Mouse (Mus musculus): Measurements from ENCODE around the gene Pld6. TPM values are rescaled to one million over a fixed set of nuclear protein-coding genes. Genes with fewer than 3 reads are reported as not detected.

Pld6 gene
- polyA plus RNA-seq, 1 experiment, result 0.69 TPM

- Histone ChIP-seq H3K36me3 (ENCODE audit: control insufficient read depth, insufficient read depth, low read length) (no peaks in the 10 kb centered on the region), H3K4me3 (ENCODE audit: extremely low read depth, insufficient read depth, insufficient read length) (no peak overlapping the region), H3K4me1 (ENCODE audit: control insufficient read depth, insufficient read depth, insufficient read length) (peaks cover 7% of the 10 kb centered on the region; the same call in 1 of the 2 replicates), H3K27me3 (ENCODE audit: control insufficient read depth, insufficient read depth, low read length) (peaks cover 7% of the 10 kb centered on the region), H3K27ac (ENCODE audit: insufficient read depth, low read length) (no peak overlapping the region)
- 64% methylated on average over 15 of the region's 15 CpGs for WGBS
- DNase-seq (ENCODE audit: low read depth in 1 of 2, low spot score in 2 of 2), result no peak
- no peak for TF ChIP-seq POLR2A (IDR thresholded peaks at IDR 0.05; ENCODE audit: low read depth, low read length)
- no peak for TF ChIP-seq CTCF (IDR thresholded peaks at IDR 0.05; ENCODE audit: extremely low read depth, insufficient read depth, insufficient read length, insufficient replicate concordance)
Measured at GRCm38 (mm10) chr11:59786444-59787198, 824 bp downstream of the Pld6 start.

GRCm38 (mm10) chr11:59783591-59783990 is 3.9 kb downstream of the Pld6 start:
- peaks cover 7% of the 10 kb centered on the region for H3K27me3 ChIP-seq (ENCODE audit: control insufficient read depth, insufficient read depth, low read length)
- no peaks in the 10 kb centered on the region for H3K36me3 ChIP-seq (ENCODE audit: control insufficient read depth, insufficient read depth, low read length)
- TF ChIP-seq POLR2A (IDR thresholded peaks at IDR 0.05; ENCODE audit: low read depth, low read length) (no peak), CTCF (IDR thresholded peaks at IDR 0.05; ENCODE audit: extremely low read depth, insufficient read depth, insufficient read length, insufficient replicate concordance) (no peak)
- peaks cover 7% of the 10 kb centered on the region; the same call in 1 of the 2 replicates for H3K4me1 ChIP-seq (ENCODE audit: control insufficient read depth, insufficient read depth, insufficient read length)
- H3K4me3 ChIP-seq (ENCODE audit: extremely low read depth, insufficient read depth, insufficient read length), result no peak overlapping the region
- H3K27ac ChIP-seq (ENCODE audit: insufficient read depth, low read length), result no peak overlapping the region
- no peak for DNase-seq (ENCODE audit: low read depth in 1 of 2, low spot score in 2 of 2)
- WGBS, result 90% methylated on average over 6 of the region's 6 CpGs

- TF ChIP-seq POLR2A (IDR thresholded peaks at IDR 0.05; ENCODE audit: low read depth, low read length) (no peak), CTCF (IDR thresholded peaks at IDR 0.05; ENCODE audit: extremely low read depth, insufficient read depth, insufficient read length, insufficient replicate concordance) (no peak)
- Histone ChIP-seq H3K36me3 (ENCODE audit: control insufficient read depth, insufficient read depth, low read length) (peaks cover under 1% of the 10 kb centered on the region; the same call in 1 of the 2 replicates), H3K27ac (ENCODE audit: insufficient read depth, low read length) (no peak overlapping the region), H3K27me3 (ENCODE audit: control insufficient read depth, insufficient read depth, low read length) (peaks cover 3% of the 10 kb centered on the region), H3K4me3 (ENCODE audit: extremely low read depth, insufficient read depth, insufficient read length) (no peak overlapping the region), H3K4me1 (ENCODE audit: control insufficient read depth, insufficient read depth, insufficient read length) (peaks cover 2% of the 10 kb centered on the region; the same call in 1 of the 2 replicates)
- 82% methylated on average over 7 of the region's 7 CpGs for WGBS
- DNase-seq (ENCODE audit: low read depth in 1 of 2, low spot score in 2 of 2), result no peak
Measured at GRCm38 (mm10) chr11:59782091-59782590, 5.3 kb downstream of the Pld6 start.

GRCm38 (mm10) chr11:59780241-59780640 is 7.2 kb downstream of the Pld6 start:
- TF ChIP-seq CTCF (IDR thresholded peaks at IDR 0.05; ENCODE audit: extremely low read depth, insufficient read depth, insufficient read length, insufficient replicate concordance) (no peak), POLR2A (IDR thresholded peaks at IDR 0.05; ENCODE audit: low read depth, low read length) (no peak)
- no peak overlapping the region for H3K27ac ChIP-seq (ENCODE audit: insufficient read depth, low read length)
- WGBS, result 89% methylated on average over 4 of the region's 4 CpGs
- no peak overlapping the region for H3K4me3 ChIP-seq (ENCODE audit: extremely low read depth, insufficient read depth, insufficient read length)
- H3K4me1 ChIP-seq (ENCODE audit: control insufficient read depth, insufficient read depth, insufficient read length), result no peaks in the 10 kb centered on the region
- no peak for DNase-seq (ENCODE audit: low read depth in 1 of 2, low spot score in 2 of 2)
- peaks cover 6% of the 10 kb centered on the region for H3K36me3 ChIP-seq (ENCODE audit: control insufficient read depth, insufficient read depth, low read length)
- H3K27me3 ChIP-seq (ENCODE audit: control insufficient read depth, insufficient read depth, low read length), result no peaks in the 10 kb centered on the region

- H3K27ac ChIP-seq (ENCODE audit: insufficient read depth, low read length), result no peak overlapping the region
- H3K4me1 ChIP-seq (ENCODE audit: control insufficient read depth, insufficient read depth, insufficient read length), result no peaks in the 10 kb centered on the region
- no peaks in the 10 kb centered on the region for H3K27me3 ChIP-seq (ENCODE audit: control insufficient read depth, insufficient read depth, low read length)
- H3K4me3 ChIP-seq (ENCODE audit: extremely low read depth, insufficient read depth, insufficient read length), result no peak overlapping the region
- no peak for DNase-seq (ENCODE audit: low read depth in 1 of 2, low spot score in 2 of 2)
- WGBS, result 88% methylated on average over 4 of the region's 4 CpGs
- TF ChIP-seq POLR2A (IDR thresholded peaks at IDR 0.05; ENCODE audit: low read depth, low read length), result no peak
- no peak for TF ChIP-seq CTCF (IDR thresholded peaks at IDR 0.05; ENCODE audit: extremely low read depth, insufficient read depth, insufficient read length, insufficient replicate concordance)
- H3K36me3 ChIP-seq (ENCODE audit: control insufficient read depth, insufficient read depth, low read length), result peaks cover 6% of the 10 kb centered on the region
Measured at GRCm38 (mm10) chr11:59779406-59779805, 8.0 kb downstream of the Pld6 start.

- 82% methylated on average over 1 of the region's 1 CpGs for WGBS
- Histone ChIP-seq H3K27ac (ENCODE audit: insufficient read depth, low read length) (no peak overlapping the region), H3K4me3 (ENCODE audit: extremely low read depth, insufficient read depth, insufficient read length) (no peak overlapping the region)
Measured at GRCm38 (mm10) chr11:59778874-59779223, 8.6 kb downstream of the Pld6 start.

More at GRCm38 (mm10) chr11:59778874-59779223, 8.6 kb downstream of the Pld6 start:
- DNase-seq (ENCODE audit: low read depth in 1 of 2, low spot score in 2 of 2), result no peak
- TF ChIP-seq CTCF (IDR thresholded peaks at IDR 0.05; ENCODE audit: extremely low read depth, insufficient read depth, insufficient read length, insufficient replicate concordance) (no peak), POLR2A (IDR thresholded peaks at IDR 0.05; ENCODE audit: low read depth, low read length) (no peak)
- H3K4me1 ChIP-seq (ENCODE audit: control insufficient read depth, insufficient read depth, insufficient read length), result no peaks in the 10 kb centered on the region
- peaks cover 6% of the 10 kb centered on the region for H3K36me3 ChIP-seq (ENCODE audit: control insufficient read depth, insufficient read depth, low read length)
- no peaks in the 10 kb centered on the region for H3K27me3 ChIP-seq (ENCODE audit: control insufficient read depth, insufficient read depth, low read length)
